Mouse (Mus musculus): ENCODE measurements around the gene Rap2a. TPM values are rescaled to one million over a fixed set of nuclear protein-coding genes. Genes with fewer than 3 reads are reported as not detected.

Gene Rap2a
- total RNA-seq, 2 experiments from 2014 or later: 23.4 to 37.6 TPM

GRCm38 (mm10) chr14:120539128-120539527 lies 60.9 kb downstream of the Rap2a start:
- ATAC-seq (ENCODE audit: poor library complexity, severe bottlenecking): no peak

GRCm38 (mm10) chr14:120539626-120540025 lies 61.4 kb downstream of the Rap2a start:
- ATAC-seq (ENCODE audit: poor library complexity, severe bottlenecking): 0 out of 2 replicates have a peak, but pooled peaks have one; percentile 20

- no peak for ATAC-seq (ENCODE audit: poor library complexity, severe bottlenecking)
These were observed 64.2 kb downstream of the Rap2a start for GRCm38 (mm10) chr14:120542445-120542844.

GRCm38 (mm10) chr14:120542976-120543375 lies 64.7 kb downstream of the Rap2a start:
- no peak for ATAC-seq (ENCODE audit: poor library complexity, severe bottlenecking)

GRCm38 (mm10) chr14:120543846-120544245 lies 65.6 kb downstream of the Rap2a start:
- ATAC-seq (ENCODE audit: poor library complexity, severe bottlenecking): no peak

- no peak for ATAC-seq (ENCODE audit: poor library complexity, severe bottlenecking)
These were observed 66.3 kb downstream of the Rap2a start for GRCm38 (mm10) chr14:120544495-120544894.

GRCm38 (mm10) chr14:120544946-120545345 lies 66.7 kb downstream of the Rap2a start:
- no peak for ATAC-seq (ENCODE audit: poor library complexity, severe bottlenecking)

Other genes starting within 250 kb of the Rap2a start
- gene Mbnl2, start 202.8 kb upstream of the Rap2a start, total RNA-seq (2015): 113 and 132 TPM in 2 replicates
- 94.7 and 111 TPM in 2 replicates for gene Mbnl2, start 202.8 kb upstream of the Rap2a start, total RNA-seq (2017)